In the genomic region with DNA sequence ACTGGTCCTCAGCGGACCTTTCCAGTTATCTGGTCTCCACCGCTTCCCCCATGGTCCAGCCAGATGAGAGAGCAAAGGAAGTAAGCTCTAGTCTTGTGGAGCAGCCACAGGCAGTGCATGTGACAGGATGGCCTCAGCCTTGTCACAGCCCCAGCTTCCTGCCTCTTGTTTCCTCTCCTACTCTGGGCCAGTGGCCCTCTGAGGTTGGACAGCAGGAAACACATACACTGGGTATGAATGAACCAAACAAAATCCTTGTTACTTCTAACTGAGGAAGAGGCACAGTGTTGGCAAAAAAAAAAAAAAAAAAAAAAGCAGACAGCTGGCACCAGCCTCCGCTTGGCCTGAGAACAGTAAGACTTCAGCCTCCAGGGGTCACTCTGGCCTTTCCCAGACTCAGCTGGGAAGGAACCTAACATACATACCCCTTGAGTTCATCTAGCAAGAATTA, we compare ENCODE assay signal across 8 mouse cellular contexts. TPM values are rescaled to one million over a fixed set of nuclear protein-coding genes. Genes with fewer than 3 reads are reported as not detected.
A peak's percentile ranks its signal among the peaks of the same experiment; 100 is the strongest.
DNase-seq lines count a peak whose midpoint lies in the region; ATAC-seq lines count a peak whose summit lies in the region.

No protein-coding gene starts in this region.

- peaks cover 4% of the 10 kb centered on the region; the same call in 1 of the 2 replicates for H3K36me3 ChIP-seq in stomach, embryonic 14.5 days (ENCODE audit: control insufficient read depth, insufficient read depth, low read length)

- ATAC-seq in stomach, embryonic 14.5 days (ENCODE audit: insufficient number of reproducible peaks, insufficient read depth, low FRiP score, low read depth) = peak; percentile 60; the same call in 1 of the 2 replicates

- no peak overlapping the region for H3K4me3 ChIP-seq in stomach, embryonic 14.5 days (ENCODE audit: low read depth, low read length)

- 0 out of 2 replicates have a peak, but pooled peaks cover 14% of the 10 kb centered on the region for H3K4me1 ChIP-seq in stomach, embryonic 14.5 days (ENCODE audit: control insufficient read depth, insufficient read depth, low read length)

- H3K27ac ChIP-seq in stomach, embryonic 14.5 days (ENCODE audit: low read length) = peak overlapping the region; percentile 44; the same call in 1 of the 2 replicates

- WGBS in stomach, embryonic 14.5 days = 73% methylated on average over 3 of the region's 3 CpGs

- no peaks in the 10 kb centered on the region for H3K27me3 ChIP-seq in stomach, embryonic 14.5 days (ENCODE audit: control insufficient read depth, insufficient read depth, low read length)

- peak; percentile 62 for DNase-seq in layer of hippocampus, adult 11-12 months (ENCODE audit: low spot score)
- no peak for DNase-seq in layer of hippocampus, postnatal 25 days (ENCODE audit: extremely low spot score in 1 of 2, low spot score in 1 of 2)
- DNase-seq in T-cell, adult 2 months (ENCODE audit: low spot score) = peak; percentile 50
- peak; percentile 54 for DNase-seq in gastrocnemius, postnatal 25 days
- peak; percentile 84 for DNase-seq in kidney, adult 11 months
- peak; percentile 80 to 81 for DNase-seq in lung, adult 18-20 months
- DNase-seq in B cell, adult 2 months = no peak

- H3K9me3 ChIP-seq in stomach, embryonic 14.5 days (ENCODE audit: control insufficient read depth, low read depth, low read length) = no peaks in the 10 kb centered on the region

- no peak overlapping the region for H3K9ac ChIP-seq in stomach, embryonic 14.5 days (replicated peaks; ENCODE audit: low read depth, low read length)

- H3K4me2 ChIP-seq in stomach, embryonic 14.5 days (replicated peaks; ENCODE audit: low read depth, low read length) = no peak overlapping the region

RNA-seq across cellular contexts. Expression of a gene that starts 8.5 kb away (rescaled TPM):
- 10 to 100 TPM; 85.3 to 88.5 TPM for total RNA-seq in layer of hippocampus, postnatal 25 days (2021)
- 10 to 100 TPM; 43.8 to 57.6 TPM for total RNA-seq in gastrocnemius, postnatal 25 days (2021)
- 68.4 and 71.1 TPM in 2 replicates for polyA plus RNA-seq in stomach, embryonic 14.5 days (2014; fragmentation: Nextera tagmentation; extraction: Ambion mirVana)

RNA-seq across cellular contexts. Expression of a gene that starts 43.9 kb away (rescaled TPM):
- 10 to 100 TPM; 36.0 to 45.9 TPM for total RNA-seq in layer of hippocampus, postnatal 25 days (2021)
- 10 to 100 TPM; 30.9 to 39.5 TPM for total RNA-seq in gastrocnemius, postnatal 25 days (2021)
- 70.1 and 82.6 TPM in 2 replicates for polyA plus RNA-seq in stomach, embryonic 14.5 days (2014; fragmentation: Nextera tagmentation; extraction: Ambion mirVana)

RNA-seq across cellular contexts. Expression of a gene that starts 44.1 kb away (rescaled TPM):
- total RNA-seq in layer of hippocampus, postnatal 25 days (2021) = 10 to 100 TPM; 15.8 to 17.6 TPM
- 1 to 10 TPM; 5.2 to 5.5 TPM for total RNA-seq in gastrocnemius, postnatal 25 days (2021)
- polyA plus RNA-seq in stomach, embryonic 14.5 days (2014; fragmentation: Nextera tagmentation; extraction: Ambion mirVana) = 17.2 and 19.0 TPM in 2 replicates

RNA-seq across cellular contexts. Expression of a gene that starts 56.0 kb away (rescaled TPM):
- total RNA-seq in layer of hippocampus, postnatal 25 days (2021) = 10 to 100 TPM; 31.7 to 37.2 TPM
- total RNA-seq in gastrocnemius, postnatal 25 days (2021) = 1 to 10 TPM; 5.1 to 7.2 TPM
- polyA plus RNA-seq in stomach, embryonic 14.5 days (2014; fragmentation: Nextera tagmentation; extraction: Ambion mirVana) = 18.7 and 20.1 TPM in 2 replicates

Comparison
In these comparisons a context has a peak if more than half of its experiments do, and no peak if none do; other contexts are left out.
1. DNase-seq: peak in layer of hippocampus, adult 11-12 months (single experiment), T-cell, adult 2 months (single experiment), gastrocnemius, postnatal 25 days (single experiment), kidney, adult 11 months (single experiment) and lung, adult 18-20 months (2 of 2); none in layer of hippocampus, postnatal 25 days (0 of 2) and B cell, adult 2 months (0 of 2).